Mouse (Mus musculus) ovary, adult 10 weeks (tissue): ENCODE results near the gene Mgat3. TPM values are rescaled to one million over a fixed set of nuclear protein-coding genes. Genes with fewer than 3 reads are reported as not detected.

Experiments
- polyA plus RNA-seq: library from polyadenylated mRNA; stranded (reverse); fragments of 350-450 nt; fragmentation: Illumina TruSeq; extraction: RNeasy Lipid Tissue Mini Kit (QIAGEN cat#74804); gene quantifications from one replicate; pipeline ENCODE4 v1.2.3, GENCODE M21; 2014

Gene Mgat3
- polyA plus RNA-seq: 7.0 TPM

GRCm38 (mm10) chr15:80173001-80173771 is at the start of gene Mgat3:
Gene Mgat3 (plus strand): TSS chr15:80173721.

GRCm38 (mm10) chr15:80132993-80133586 is 40.4 kb upstream of the Mgat3 start, which contains the start of gene Tab1:
Gene Tab1 (plus strand): TSS chr15:80133127.

GRCm38 (mm10) chr15:80233733-80234509 is 60.4 kb downstream of the Mgat3 start, which contains the start of gene Mief1:
Gene Mief1 (plus strand): TSS chr15:80234018.

GRCm38 (mm10) chr15:80235535-80235934 is 62.0 kb downstream of the Mgat3 start, which contains the start of gene AC140267.1:
Gene AC140267.1 (plus strand): TSS chr15:80235835.

GRCm38 (mm10) chr15:80254847-80255645 is 81.5 kb downstream of the Mgat3 start, which contains the start of gene Atf4:
Gene Atf4 (plus strand): TSS chr15:80255184.

GRCm38 (mm10) chr15:80263610-80264575 is 90.4 kb downstream of the Mgat3 start, which contains the start of gene Rps19bp1:
Gene Rps19bp1 (minus strand): TSS chr15:80264315.

Other genes with a start within 250 kb of the Mgat3 start
- 0.46 TPM for gene Cbx7, start 202.6 kb upstream of the Mgat3 start, polyA plus RNA-seq
- gene Pdgfb, start 158.7 kb upstream of the Mgat3 start, polyA plus RNA-seq: 0.37 TPM
- gene Syngr1, start 82.4 kb upstream of the Mgat3 start, polyA plus RNA-seq: 0.14 TPM
- gene Rpl3, start 81.9 kb upstream of the Mgat3 start, polyA plus RNA-seq: 298 TPM
- 0.54 TPM for gene Tab1, start 40.6 kb upstream of the Mgat3 start, polyA plus RNA-seq
- 22.0 TPM for gene Mief1, start 60.3 kb downstream of the Mgat3 start, polyA plus RNA-seq
- not detected for gene AC140267.1, start 62.1 kb downstream of the Mgat3 start, polyA plus RNA-seq
- gene Atf4, start 81.5 kb downstream of the Mgat3 start, polyA plus RNA-seq: 46.8 TPM
- 3.3 TPM for gene Rps19bp1, start 90.6 kb downstream of the Mgat3 start, polyA plus RNA-seq
- not detected for gene Cacna1i, start 113.5 kb downstream of the Mgat3 start, polyA plus RNA-seq